Mouse (Mus musculus): ENCODE results near the gene Rora. TPM values are rescaled to one million over a fixed set of nuclear protein-coding genes. Genes with fewer than 3 reads are reported as not detected.
A peak's percentile ranks its signal among the peaks of the same experiment; 100 is the strongest.

Gene Rora
- polyA plus RNA-seq, 1 experiment from 2014 or later, result 3.8 TPM

DNA sequence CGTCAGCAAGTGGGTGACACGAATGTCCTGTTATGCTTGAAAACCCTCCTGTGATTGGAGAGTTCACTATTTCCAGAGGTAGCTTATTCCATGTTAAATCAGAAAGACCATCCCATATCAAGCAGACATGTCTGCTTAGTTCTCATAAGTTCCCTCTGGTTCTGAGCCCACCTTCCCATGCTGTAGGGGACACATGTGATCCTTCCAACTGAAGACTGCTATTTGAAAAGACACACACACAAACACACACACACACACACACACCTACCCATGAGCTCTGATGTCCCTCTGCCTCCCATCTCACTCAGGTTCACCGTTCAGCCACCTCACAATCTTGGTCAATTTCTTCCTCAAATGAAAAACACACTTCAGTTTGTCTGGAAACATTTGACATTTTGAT, 642.2 kb downstream of the Rora start:
- H3K4me1 ChIP-seq, result peaks cover 69% of the 10 kb centered on the region
- H3K9me3 ChIP-seq (replicated peaks), result no peaks in the 10 kb centered on the region
- DNase-seq (ENCODE audit: low spot score), result no peak
- H3K4me3 ChIP-seq, result no peak overlapping the region
- H3K27ac ChIP-seq, result no peak overlapping the region
- peaks cover 47% of the 10 kb centered on the region for H3K27me3 ChIP-seq (ENCODE audit: low read depth, poor library complexity, severe bottlenecking)
- H3K36me3 ChIP-seq, result no peaks in the 10 kb centered on the region
- WGBS, result 81% methylated on average over 3 of the region's 3 CpGs

DNA sequence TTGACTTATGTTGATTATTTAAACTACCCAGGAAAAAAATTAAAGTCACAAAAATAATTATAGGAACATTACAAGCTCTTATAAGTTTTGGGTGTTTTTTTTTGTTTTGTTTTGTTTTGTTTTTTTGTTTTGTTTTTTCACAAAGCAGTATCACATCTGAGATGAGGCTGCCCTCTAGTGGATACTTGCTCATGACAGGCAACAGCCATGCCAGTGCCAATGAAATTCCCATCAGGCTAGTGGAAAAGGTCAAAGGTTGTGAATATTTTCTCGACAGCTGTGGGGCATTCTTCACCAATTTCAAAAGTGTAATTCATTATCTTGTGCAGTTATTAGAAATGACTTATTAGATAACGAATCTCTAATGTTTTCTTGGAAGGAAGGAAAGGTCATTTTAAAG, 642.8 kb downstream of the Rora start:
- H3K4me1 ChIP-seq, result peaks cover 69% of the 10 kb centered on the region
- peaks cover 42% of the 10 kb centered on the region for H3K27me3 ChIP-seq (ENCODE audit: low read depth, poor library complexity, severe bottlenecking)
- WGBS, result 21% methylated on average over 2 of the region's 2 CpGs

DNA sequence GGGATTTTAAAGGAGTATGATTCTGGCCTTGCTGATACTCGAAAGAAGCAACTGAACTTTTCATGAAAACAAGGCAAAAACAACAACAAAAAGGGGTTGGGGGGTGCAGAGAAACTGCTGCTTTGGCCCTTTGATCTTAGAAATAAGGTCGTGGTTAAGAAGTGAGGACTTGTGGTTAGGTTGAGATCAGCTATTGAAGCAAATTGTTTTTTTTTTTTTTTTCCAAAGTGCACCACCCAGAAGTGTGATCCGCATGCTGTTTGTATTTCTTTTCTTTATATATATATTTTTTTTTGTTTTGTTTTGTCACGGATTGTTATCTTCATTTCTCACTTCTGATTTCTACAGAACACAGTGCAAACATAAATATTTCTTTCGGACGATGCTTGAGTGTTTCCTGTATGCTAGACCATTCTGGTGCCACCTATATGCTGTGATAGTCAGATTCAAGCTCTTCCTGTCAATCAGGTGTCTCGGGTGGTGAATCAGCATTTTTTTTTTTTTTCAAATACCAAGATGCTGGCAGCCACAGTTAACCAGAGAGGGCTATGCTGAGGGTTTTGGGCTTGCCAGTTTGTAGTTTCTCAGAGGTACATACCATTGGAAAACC, 644.3 kb downstream of the Rora start:
- 82% methylated on average over 7 of the region's 7 CpGs for WGBS
- no peak for DNase-seq (ENCODE audit: low spot score)

More for the DNA sequence above, 642.8 kb downstream of the Rora start:
- peak; percentile 59 for DNase-seq (ENCODE audit: low spot score)
- Histone ChIP-seq H3K4me3 (no peak overlapping the region), H3K36me3 (no peaks in the 10 kb centered on the region), H3K9me3 (replicated peaks) (no peaks in the 10 kb centered on the region), H3K27ac (no peak overlapping the region)

DNA sequence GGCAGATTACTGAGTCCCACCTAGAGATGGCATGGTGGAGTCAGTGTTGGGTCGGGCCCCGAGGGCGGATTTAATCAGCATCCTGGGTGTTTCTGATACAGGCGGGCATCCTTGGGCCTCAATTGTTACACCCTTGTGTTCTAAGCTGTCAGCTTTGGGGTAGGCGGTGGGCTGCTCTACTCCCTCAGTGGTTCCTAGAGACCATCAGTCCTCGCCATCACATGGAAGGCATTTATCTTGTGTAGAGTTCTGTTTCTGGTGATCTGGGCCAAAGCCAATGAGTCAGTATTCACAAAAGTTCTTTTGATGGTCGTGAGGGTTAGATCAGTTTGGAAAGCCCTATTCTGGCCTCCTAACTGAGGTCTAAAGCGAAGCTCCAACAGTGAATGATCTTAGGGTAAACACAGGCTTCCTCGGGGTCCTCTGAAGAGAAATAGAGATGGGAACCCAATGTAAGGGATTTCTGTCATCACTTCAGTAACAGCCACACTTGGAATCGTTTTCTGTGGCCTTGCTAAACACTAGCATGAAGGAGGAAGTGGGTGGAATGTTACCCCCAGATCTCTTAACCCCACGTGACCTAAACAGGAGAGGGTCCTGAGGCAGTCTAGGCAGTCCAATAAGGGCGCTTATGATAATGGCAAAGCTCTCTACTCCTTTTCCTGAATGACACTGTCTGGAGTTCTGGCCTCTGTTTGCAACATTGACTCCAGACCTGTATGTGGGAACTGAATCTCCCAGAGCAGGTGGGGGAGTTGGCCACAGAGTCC, 645.2 kb downstream of the Rora start:
- Histone ChIP-seq H3K9me3 (replicated peaks) (no peaks in the 10 kb centered on the region), H3K4me1 (peaks cover 69% of the 10 kb centered on the region), H3K27ac (no peak overlapping the region), H3K36me3 (no peaks in the 10 kb centered on the region), H3K4me3 (no peak overlapping the region), H3K27me3 (ENCODE audit: low read depth, poor library complexity, severe bottlenecking) (peaks cover 29% of the 10 kb centered on the region; the same call in 1 of the 2 replicates)
- DNase-seq (ENCODE audit: low spot score), result no peak
- WGBS, result 79% methylated on average over 12 of the region's 12 CpGs

More for the DNA sequence above, 644.3 kb downstream of the Rora start:
- Histone ChIP-seq H3K27ac (no peak overlapping the region), H3K4me1 (peaks cover 69% of the 10 kb centered on the region), H3K27me3 (ENCODE audit: low read depth, poor library complexity, severe bottlenecking) (peaks cover 33% of the 10 kb centered on the region; the same call in 1 of the 2 replicates), H3K36me3 (no peaks in the 10 kb centered on the region), H3K9me3 (replicated peaks) (no peaks in the 10 kb centered on the region), H3K4me3 (no peak overlapping the region)

DNA sequence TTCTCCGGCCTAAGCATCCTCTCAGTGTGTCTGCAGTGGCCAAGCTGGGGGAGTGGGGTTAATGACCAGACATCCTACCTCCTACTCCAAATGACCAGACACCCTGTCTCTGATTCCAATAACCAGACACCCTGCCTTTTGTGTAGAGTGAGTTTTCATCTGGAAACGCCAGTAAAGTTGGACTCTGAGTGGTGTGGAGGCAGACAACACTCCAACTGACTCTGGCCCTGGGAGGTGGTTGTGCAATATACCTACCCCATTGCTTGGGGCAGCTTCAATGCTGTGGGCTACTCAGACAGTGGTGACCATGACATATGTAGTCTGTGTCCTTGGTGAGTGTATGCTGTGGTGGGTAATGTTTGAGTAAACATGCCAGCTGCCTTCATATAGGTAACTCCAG, 645.9 kb downstream of the Rora start:
- Histone ChIP-seq H3K27me3 (ENCODE audit: low read depth, poor library complexity, severe bottlenecking) (peaks cover 21% of the 10 kb centered on the region; the same call in 1 of the 2 replicates), H3K9me3 (replicated peaks) (no peaks in the 10 kb centered on the region), H3K27ac (0 out of 2 replicates have a peak overlapping the region, but pooled peaks have one; percentile 4), H3K36me3 (no peaks in the 10 kb centered on the region), H3K4me3 (no peak overlapping the region), H3K4me1 (peaks cover 72% of the 10 kb centered on the region)
- DNase-seq (ENCODE audit: low spot score), result no peak
- WGBS, result 69% methylated on average over 2 of the region's 2 CpGs

DNA sequence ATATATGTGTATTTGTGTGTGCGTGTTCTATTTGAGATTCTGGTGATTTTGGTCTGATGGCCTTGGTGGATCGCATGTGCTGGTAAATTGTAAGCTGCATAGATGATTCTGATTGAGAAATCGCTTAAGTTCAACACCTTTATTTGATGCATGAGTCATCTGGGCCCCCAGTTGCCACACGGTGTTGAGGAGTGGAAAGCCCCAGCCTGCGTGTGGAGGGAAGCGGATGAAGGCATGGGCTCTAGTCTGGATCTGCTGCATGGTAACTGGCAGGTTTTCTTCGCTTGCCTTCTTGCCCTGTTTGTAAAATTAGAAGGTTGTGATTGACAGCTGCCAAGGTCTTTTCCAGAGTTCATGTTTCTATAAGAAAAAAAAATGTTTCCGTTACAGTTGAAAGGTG, 646.7 kb downstream of the Rora start:
- no peak overlapping the region for H3K4me3 ChIP-seq
- H3K9me3 ChIP-seq (replicated peaks), result no peaks in the 10 kb centered on the region
- peaks cover 73% of the 10 kb centered on the region for H3K4me1 ChIP-seq
- H3K27me3 ChIP-seq (ENCODE audit: low read depth, poor library complexity, severe bottlenecking), result peaks cover 16% of the 10 kb centered on the region; the same call in 1 of the 2 replicates
- H3K36me3 ChIP-seq, result no peaks in the 10 kb centered on the region
- 89% methylated on average over 8 of the region's 8 CpGs for WGBS
- no peak overlapping the region for H3K27ac ChIP-seq
- DNase-seq (ENCODE audit: low spot score), result no peak

DNA sequence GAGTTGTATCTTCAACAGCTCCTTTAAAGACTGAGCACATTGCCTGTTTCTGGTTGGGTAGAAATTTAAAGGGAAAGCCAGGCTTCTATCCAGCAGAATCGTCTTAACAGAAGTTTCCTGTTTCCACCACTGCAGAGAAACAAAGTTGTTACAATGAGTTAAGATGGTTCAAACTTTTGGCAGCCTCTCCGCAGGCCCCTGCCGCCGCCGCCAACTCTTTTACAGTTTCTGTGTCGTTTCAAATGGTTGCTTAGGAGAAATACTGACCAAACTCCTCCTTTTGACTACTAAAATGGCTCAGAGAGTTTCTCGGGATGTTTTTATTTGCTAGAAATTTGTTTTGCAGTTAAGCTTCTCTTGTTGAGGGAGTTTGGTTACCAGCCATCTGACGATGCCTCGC, 647.9 kb downstream of the Rora start:
- no peaks in the 10 kb centered on the region for H3K36me3 ChIP-seq
- H3K27ac ChIP-seq, result peak overlapping the region; percentile 80
- H3K4me3 ChIP-seq, result 0 out of 2 replicates have a peak overlapping the region, but pooled peaks have one; percentile 1
- H3K9me3 ChIP-seq (replicated peaks), result no peaks in the 10 kb centered on the region
- 6% methylated on average over 9 of the region's 9 CpGs for WGBS
- H3K27me3 ChIP-seq (ENCODE audit: low read depth, poor library complexity, severe bottlenecking), result peaks cover 11% of the 10 kb centered on the region; the same call in 1 of the 2 replicates
- no peak for DNase-seq (ENCODE audit: low spot score)
- peaks cover 69% of the 10 kb centered on the region for H3K4me1 ChIP-seq

DNA sequence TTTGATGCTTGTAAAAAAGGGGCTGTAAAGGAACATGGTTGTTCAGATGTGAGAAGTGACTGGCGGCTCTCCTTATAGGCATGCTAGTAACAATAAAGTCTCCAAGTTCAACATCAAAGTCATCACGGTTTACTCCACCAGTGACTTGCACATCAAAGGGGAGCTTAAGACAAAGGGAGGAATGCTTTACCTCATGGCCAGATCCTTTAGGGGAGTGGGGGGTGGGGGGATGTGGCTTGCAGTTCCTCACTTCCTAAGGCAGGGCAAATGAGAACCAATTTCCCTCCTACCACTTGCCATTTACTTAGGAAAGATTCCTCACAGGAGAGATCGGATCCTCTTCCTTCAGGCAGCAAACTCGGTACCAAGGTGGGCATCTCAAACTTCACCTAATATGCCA, 648.4 kb downstream of the Rora start:
- 5% methylated on average over 4 of the region's 4 CpGs for WGBS
- Histone ChIP-seq H3K27ac (peak overlapping the region; percentile 80), H3K36me3 (no peaks in the 10 kb centered on the region), H3K4me3 (0 out of 2 replicates have a peak overlapping the region, but pooled peaks have one; percentile 1), H3K9me3 (replicated peaks) (no peaks in the 10 kb centered on the region), H3K4me1 (peaks cover 74% of the 10 kb centered on the region), H3K27me3 (ENCODE audit: low read depth, poor library complexity, severe bottlenecking) (peaks cover 11% of the 10 kb centered on the region; the same call in 1 of the 2 replicates)
- no peak for DNase-seq (ENCODE audit: low spot score)

DNA sequence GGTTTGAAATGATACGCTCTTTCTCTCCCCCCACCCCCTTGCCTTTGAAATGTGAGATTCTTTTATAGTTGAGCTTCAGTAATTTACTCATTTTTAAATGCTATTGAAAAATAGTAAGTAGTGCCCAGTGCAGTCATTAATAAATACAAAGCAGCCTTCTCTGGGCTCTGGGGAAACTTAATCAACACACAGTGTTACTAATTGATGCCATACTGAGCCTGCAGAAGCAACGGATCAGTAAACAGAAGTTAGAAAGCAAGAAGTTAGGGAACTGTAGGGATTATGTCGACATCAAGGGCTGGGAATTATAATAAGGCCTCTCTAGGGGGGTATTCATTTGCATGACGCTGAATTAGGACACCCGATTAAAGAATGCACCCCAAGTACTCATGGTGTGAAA, 649.3 kb downstream of the Rora start:
- Histone ChIP-seq H3K27ac (0 out of 2 replicates have a peak overlapping the region, but pooled peaks have one; percentile 80), H3K9me3 (replicated peaks) (no peaks in the 10 kb centered on the region), H3K4me1 (peaks cover 75% of the 10 kb centered on the region), H3K36me3 (no peaks in the 10 kb centered on the region), H3K4me3 (no peak overlapping the region), H3K27me3 (ENCODE audit: low read depth, poor library complexity, severe bottlenecking) (peaks cover 11% of the 10 kb centered on the region; the same call in 1 of the 2 replicates)
- 14% methylated on average over 5 of the region's 5 CpGs for WGBS
- DNase-seq (ENCODE audit: low spot score), result no peak

DNA sequence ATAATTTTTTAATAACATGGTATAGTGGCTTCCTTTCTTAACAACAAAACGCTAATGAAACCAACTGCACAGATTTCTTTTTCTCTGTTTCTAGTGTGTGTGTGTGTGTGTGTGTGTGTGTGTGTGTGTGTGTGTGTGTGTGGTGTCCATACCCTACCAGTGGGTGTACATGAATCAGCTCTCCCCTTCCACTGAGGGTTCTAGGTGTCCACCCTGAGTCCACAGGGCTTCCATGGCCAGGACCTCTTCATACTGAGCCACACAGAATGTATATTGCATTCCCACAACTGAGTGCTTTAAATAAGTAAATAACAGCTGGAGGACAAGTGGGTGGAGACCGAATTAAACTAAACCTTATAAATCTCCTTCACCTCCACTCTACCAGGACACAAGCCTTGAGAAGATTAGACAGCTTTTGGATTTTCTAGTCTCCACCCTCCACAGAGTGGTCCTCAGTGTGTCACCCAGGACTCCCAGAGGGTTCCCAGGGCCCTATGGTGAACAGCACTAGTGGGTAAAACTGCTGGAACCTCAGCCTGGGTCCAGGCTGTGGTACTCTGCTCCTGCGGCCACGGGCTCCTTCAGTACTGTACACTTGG, 649.9 kb downstream of the Rora start:
- H3K4me3 ChIP-seq, result no peak overlapping the region
- H3K27me3 ChIP-seq (ENCODE audit: low read depth, poor library complexity, severe bottlenecking), result peaks cover 11% of the 10 kb centered on the region; the same call in 1 of the 2 replicates
- H3K36me3 ChIP-seq, result no peaks in the 10 kb centered on the region
- 67% methylated on average over 4 of the region's 4 CpGs for WGBS
- no peaks in the 10 kb centered on the region for H3K9me3 ChIP-seq (replicated peaks)
- DNase-seq (ENCODE audit: low spot score), result no peak
- peaks cover 73% of the 10 kb centered on the region for H3K4me1 ChIP-seq
- peak overlapping the region; percentile 2; the same call in 1 of the 2 replicates for H3K27ac ChIP-seq

DNA sequence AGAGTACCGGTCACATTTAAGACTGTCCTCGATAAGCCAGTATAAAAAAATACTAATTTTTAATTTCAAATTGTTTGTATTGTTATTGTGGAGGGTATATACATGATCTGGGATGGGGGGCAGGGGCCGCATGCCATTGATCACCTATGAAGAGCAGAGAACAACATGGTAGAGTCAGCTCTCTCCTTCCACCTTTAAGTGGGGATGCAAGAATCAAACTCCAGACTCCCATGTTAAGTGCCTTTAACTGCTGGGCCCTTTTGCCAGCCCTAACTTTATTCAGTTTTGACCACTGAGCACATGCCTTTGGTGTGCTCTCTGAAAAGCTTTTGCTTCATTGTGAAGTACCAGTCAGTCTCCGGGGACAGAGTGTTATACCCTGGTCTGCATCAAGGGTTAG, 650.4 kb downstream of the Rora start:
- Histone ChIP-seq H3K4me1 (peaks cover 68% of the 10 kb centered on the region), H3K4me3 (no peak overlapping the region), H3K27me3 (ENCODE audit: low read depth, poor library complexity, severe bottlenecking) (peaks cover 11% of the 10 kb centered on the region; the same call in 1 of the 2 replicates), H3K9me3 (replicated peaks) (no peaks in the 10 kb centered on the region), H3K27ac (no peak overlapping the region), H3K36me3 (no peaks in the 10 kb centered on the region)
- 90% methylated on average over 4 of the region's 4 CpGs for WGBS
- no peak for DNase-seq (ENCODE audit: low spot score)

DNA sequence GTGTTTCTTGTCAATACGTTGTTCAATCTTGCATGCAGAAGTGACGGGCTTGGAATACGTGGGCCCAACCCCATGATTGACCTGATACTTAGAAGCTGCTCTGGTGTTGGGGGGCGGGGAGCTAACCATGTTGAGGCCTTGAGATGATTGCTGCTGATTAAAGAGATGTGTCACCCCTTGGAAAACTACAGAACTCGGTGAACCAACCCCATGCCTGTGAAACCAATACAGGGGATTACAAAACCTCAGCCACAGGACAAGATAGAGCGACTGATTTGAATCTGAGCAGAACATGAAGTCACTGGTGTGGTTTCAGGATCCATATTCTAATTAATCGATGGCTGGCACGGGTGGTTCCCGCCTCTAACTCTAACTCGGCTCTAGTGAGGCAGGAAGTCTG, 650.9 kb downstream of the Rora start:
- Histone ChIP-seq H3K4me3 (no peak overlapping the region), H3K27ac (no peak overlapping the region), H3K9me3 (replicated peaks) (no peaks in the 10 kb centered on the region), H3K36me3 (no peaks in the 10 kb centered on the region), H3K27me3 (ENCODE audit: low read depth, poor library complexity, severe bottlenecking) (peaks cover 10% of the 10 kb centered on the region; the same call in 1 of the 2 replicates), H3K4me1 (peaks cover 63% of the 10 kb centered on the region)
- 70% methylated on average over 10 of the region's 10 CpGs for WGBS
- DNase-seq (ENCODE audit: low spot score), result no peak

DNA sequence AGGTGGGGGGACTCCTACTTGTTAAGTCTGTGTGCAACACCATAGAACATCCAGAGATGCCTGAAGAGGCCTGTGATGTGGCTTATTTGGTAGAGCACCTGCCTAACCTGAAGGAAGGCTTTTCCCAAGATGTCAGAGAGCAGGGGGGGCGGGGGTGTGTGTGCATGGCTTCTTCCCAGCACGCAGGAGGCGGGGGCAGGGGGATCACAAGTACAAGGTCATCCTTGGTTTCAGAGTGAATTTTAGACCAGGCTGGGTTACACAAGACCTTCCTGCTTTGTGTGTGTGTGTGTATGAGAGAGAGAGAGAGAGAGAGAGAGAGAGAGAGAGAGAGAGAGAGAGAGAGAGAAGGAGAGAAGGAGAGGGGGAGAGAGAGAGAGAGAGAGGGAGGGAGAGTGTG, 651.4 kb downstream of the Rora start:
- Histone ChIP-seq H3K27me3 (ENCODE audit: low read depth, poor library complexity, severe bottlenecking) (peaks cover 5% of the 10 kb centered on the region; the same call in 1 of the 2 replicates), H3K4me1 (peaks cover 61% of the 10 kb centered on the region), H3K9me3 (replicated peaks) (no peaks in the 10 kb centered on the region), H3K4me3 (no peak overlapping the region), H3K36me3 (no peaks in the 10 kb centered on the region), H3K27ac (peak overlapping the region; percentile 53; the same call in 1 of the 2 replicates)
- 70% methylated on average over 3 of the region's 3 CpGs for WGBS
- no peak for DNase-seq (ENCODE audit: low spot score)
